Mouse (Mus musculus): ENCODE results near the gene Slc47a1.

DNA sequence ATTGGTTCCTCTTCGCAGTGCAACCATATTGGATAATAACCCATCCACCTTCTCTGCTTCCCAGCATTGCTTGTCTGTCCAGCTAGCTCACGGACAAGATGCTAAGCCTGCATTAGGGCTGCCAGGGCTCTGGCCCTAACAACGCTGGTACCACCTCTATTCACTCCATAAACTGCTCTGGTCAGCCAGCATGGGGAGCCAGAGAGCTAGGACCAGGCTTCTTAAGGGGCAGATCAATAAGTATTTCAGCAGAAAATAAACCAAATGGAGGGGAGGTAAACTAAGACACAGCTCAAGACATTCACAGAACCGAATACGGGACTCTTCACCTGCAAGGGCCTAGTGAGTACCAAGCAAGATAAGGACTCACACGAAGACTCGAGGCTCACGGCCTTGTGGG, 32.0 kb downstream of the Slc47a1 start:
- TF ChIP-seq CTCF (IDR thresholded peaks at IDR 0.05; ENCODE audit: low read depth, low read length), result no peak
- TF ChIP-seq GATA1 (IDR thresholded peaks at IDR 0.05; ENCODE audit: borderline replicate concordance, low read length), result no peak
- no peak for TF ChIP-seq GATA2 (IDR thresholded peaks at IDR 0.05; ENCODE audit: borderline replicate concordance, low read depth, low read length)
